Mouse (Mus musculus) hindbrain, embryonic 11.5 days (tissue): ENCODE results near the gene Igf1r. TPM values are rescaled to one million over a fixed set of nuclear protein-coding genes. Genes with fewer than 3 reads are reported as not detected.

Experiments used
- ATAC-seq: fragments of 200-750 bp; cut with Nextera tagmentation; 2 replicates; pipeline ENCODE4 v1.8.0; 2017; ENCODE audit warnings: mild to moderate bottlenecking, moderate TSS enrichment, moderate library complexity; ENCODE audit not compliant: low FRiP score
- DNase-seq: peaks from one replicate; pipeline ENCODE4 v3.0.0-alpha.2; 2015; ENCODE audit warnings: low spot score
- H3K27ac ChIP-seq: fragments of 300-500 bp; sonication (generic); 2 replicates; pipeline ENCODE4 v1.5.1; 2014; ENCODE audit warnings: mild to moderate bottlenecking, low read depth, low read length
- H3K27me3 ChIP-seq: fragments of 300-500 bp; sonication (generic); 2 replicates; pipeline ENCODE4 v1.6.1; 2014; ENCODE audit warnings: mild to moderate bottlenecking, low read length, moderate library complexity, mixed read lengths; ENCODE audit not compliant: control insufficient read depth, insufficient read depth
- H3K36me3 ChIP-seq: fragments of 300-500 bp; sonication (generic); 2 replicates; pipeline ENCODE4 v1.6.1; 2014; ENCODE audit warnings: mild to moderate bottlenecking, low read length, moderate library complexity, mixed read lengths; ENCODE audit not compliant: control insufficient read depth, insufficient read depth
- H3K4me1 ChIP-seq: fragments of 300-500 bp; sonication (generic); replicated peaks from 2 replicates; pipeline ENCODE4 v1.6.1; 2014; ENCODE audit warnings: low read length, mixed read lengths; ENCODE audit not compliant: control insufficient read depth, insufficient read depth
- H3K4me2 ChIP-seq: fragments of 300-500 bp; sonication (generic); replicated peaks from 2 replicates; pipeline ENCODE4 v1.6.1; 2014; ENCODE audit warnings: mild to moderate bottlenecking, low read depth, low read length
- H3K4me3 ChIP-seq: fragments of 300-500 bp; sonication (generic); 2 replicates; pipeline ENCODE4 v1.5.1; 2014; ENCODE audit warnings: low read depth, low read length
- H3K9ac ChIP-seq: fragments of 300-500 bp; sonication (generic); 2 replicates; pipeline ENCODE4 v1.6.1; 2014; ENCODE audit warnings: low read depth, low read length
- H3K9me3 ChIP-seq: fragments of 300-500 bp; sonication (generic); 2 replicates; pipeline ENCODE4 v1.6.1; 2016; ENCODE audit warnings: low read length; ENCODE audit not compliant: control insufficient read depth
- WGBS: fragments of 180-500 bp; shearing (Covaris S2); extraction: QIAGEN DNeasy Blood & Tissue Kit; methylation state at CpG from one replicate; pipeline ENCODE4 v1.1.7; 2014; 5-methylcytosine and 5-hydroxymethylcytosine counted together
- polyA plus RNA-seq: library from polyadenylated mRNA; unstranded; fragments of >200 nt; fragmentation: Nextera tagmentation; extraction: Ambion mirVana; gene quantifications from 2 replicates; pipeline ENCODE4 v1.2.1, GENCODE M21; 2014

Gene Igf1r
- polyA plus RNA-seq, 1 experiment from 2014 or later = 35.7 TPM

- ATAC-seq (no peak), DNase-seq (no peak)
- 0 out of 2 replicates have a peak, but pooled peaks cover 6% of the 10 kb centered on the region for H3K36me3 ChIP-seq
- no peaks in the 10 kb centered on the region for H3K4me1 ChIP-seq
- no peak overlapping the region for H3K4me3 ChIP-seq
- 86% methylated on average over 6 of the region's 6 CpGs for WGBS
- H3K9ac ChIP-seq = no peak overlapping the region
- no peaks in the 10 kb centered on the region for H3K9me3 ChIP-seq
- no peak overlapping the region for H3K27ac ChIP-seq
- no peaks in the 10 kb centered on the region for H3K27me3 ChIP-seq
- no peak overlapping the region for H3K4me2 ChIP-seq
These were observed 236.6 kb downstream of the Igf1r start for GRCm38 (mm10) chr7:68189211-68189610.

- no peaks in the 10 kb centered on the region for H3K27me3 ChIP-seq
- 95% methylated on average over 13 of the region's 13 CpGs for WGBS
- no peaks in the 10 kb centered on the region for H3K4me1 ChIP-seq
- no peak for ATAC-seq
- H3K9ac ChIP-seq = no peak overlapping the region
- H3K4me3 ChIP-seq = no peak overlapping the region
- no peaks in the 10 kb centered on the region for H3K9me3 ChIP-seq
- H3K4me2 ChIP-seq = no peak overlapping the region
- H3K27ac ChIP-seq = no peak overlapping the region
- no peak for DNase-seq
- H3K36me3 ChIP-seq = 0 out of 2 replicates have a peak, but pooled peaks cover 6% of the 10 kb centered on the region
These were observed 237.2 kb downstream of the Igf1r start for GRCm38 (mm10) chr7:68189691-68190456.

GRCm38 (mm10) chr7:68193958-68194695 is 241.5 kb downstream of the Igf1r start:
- no peaks in the 10 kb centered on the region for H3K9me3 ChIP-seq
- no peak overlapping the region for H3K9ac ChIP-seq
- ATAC-seq = no peak
- no peak overlapping the region for H3K4me3 ChIP-seq
- H3K36me3 ChIP-seq = peaks cover 14% of the 10 kb centered on the region
- DNase-seq = no peak
- WGBS = 81% methylated on average over 15 of the region's 15 CpGs
- no peaks in the 10 kb centered on the region for H3K27me3 ChIP-seq
- H3K4me2 ChIP-seq = no peak overlapping the region
- H3K27ac ChIP-seq = no peak overlapping the region
- H3K4me1 ChIP-seq = no peaks in the 10 kb centered on the region

GRCm38 (mm10) chr7:68199609-68200008 is 247.0 kb downstream of the Igf1r start:
- 98% methylated on average over 7 of the region's 7 CpGs for WGBS
- peaks cover 7% of the 10 kb centered on the region for H3K36me3 ChIP-seq
- H3K9ac ChIP-seq = no peak overlapping the region
- H3K4me1 ChIP-seq = no peaks in the 10 kb centered on the region
- DNase-seq = no peak
- H3K27me3 ChIP-seq = no peaks in the 10 kb centered on the region
- H3K9me3 ChIP-seq = no peaks in the 10 kb centered on the region
- H3K27ac ChIP-seq = no peak overlapping the region
- no peak overlapping the region for H3K4me2 ChIP-seq
- no peak for ATAC-seq
- H3K4me3 ChIP-seq = no peak overlapping the region

- H3K4me2 ChIP-seq = no peak overlapping the region
- DNase-seq = no peak
- no peaks in the 10 kb centered on the region for H3K9me3 ChIP-seq
- H3K36me3 ChIP-seq = no peaks in the 10 kb centered on the region; the same call in 1 of the 2 replicates
- no peak overlapping the region for H3K9ac ChIP-seq
- H3K4me1 ChIP-seq = no peaks in the 10 kb centered on the region
- H3K27ac ChIP-seq = no peak overlapping the region
- no peaks in the 10 kb centered on the region for H3K27me3 ChIP-seq
- H3K4me3 ChIP-seq = no peak overlapping the region
- ATAC-seq = no peak
- 95% methylated on average over 8 of the region's 8 CpGs for WGBS
These were observed 253.3 kb downstream of the Igf1r start for GRCm38 (mm10) chr7:68205776-68206427.

- ATAC-seq = no peak
- H3K9me3 ChIP-seq = no peaks in the 10 kb centered on the region
- no peak overlapping the region for H3K4me2 ChIP-seq
- H3K4me3 ChIP-seq = no peak overlapping the region
- no peak overlapping the region for H3K9ac ChIP-seq
- WGBS = 94% methylated on average over 6 of the region's 6 CpGs
- H3K4me1 ChIP-seq = no peaks in the 10 kb centered on the region
- H3K27ac ChIP-seq = no peak overlapping the region
- no peak for DNase-seq
- no peaks in the 10 kb centered on the region for H3K27me3 ChIP-seq
- peaks cover 3% of the 10 kb centered on the region; the same call in 1 of the 2 replicates for H3K36me3 ChIP-seq
These were observed 256.4 kb downstream of the Igf1r start for GRCm38 (mm10) chr7:68209039-68209438.

GRCm38 (mm10) chr7:68210417-68210816 is 257.8 kb downstream of the Igf1r start:
- Histone ChIP-seq H3K9ac (no peak overlapping the region), H3K4me2 (no peak overlapping the region), H3K4me1 (no peaks in the 10 kb centered on the region), H3K9me3 (no peaks in the 10 kb centered on the region), H3K27ac (no peak overlapping the region), H3K27me3 (no peaks in the 10 kb centered on the region), H3K4me3 (no peak overlapping the region), H3K36me3 (peaks cover 5% of the 10 kb centered on the region; the same call in 1 of the 2 replicates)
- DNase-seq (no peak), ATAC-seq (no peak)
- 85% methylated on average over 4 of the region's 4 CpGs for WGBS

- Histone ChIP-seq H3K4me1 (no peaks in the 10 kb centered on the region), H3K27me3 (no peaks in the 10 kb centered on the region), H3K4me2 (no peak overlapping the region), H3K27ac (no peak overlapping the region), H3K9me3 (no peaks in the 10 kb centered on the region), H3K36me3 (peaks cover 9% of the 10 kb centered on the region; the same call in 1 of the 2 replicates), H3K4me3 (no peak overlapping the region), H3K9ac (no peak overlapping the region)
- 94% methylated on average over 7 of the region's 7 CpGs for whole genome bisulfite sequencing
- ATAC-seq (no peak), DNase-seq (no peak)
These were observed 259.3 kb downstream of the Igf1r start for GRCm38 (mm10) chr7:68211883-68212282.
